Mouse (Mus musculus) hindbrain, embryonic 12.5 days (tissue): ENCODE data around the gene Yrdc. TPM values are rescaled to one million over a fixed set of nuclear protein-coding genes. Genes with fewer than 3 reads are reported as not detected.

ENCODE experiments used
- ATAC-seq: fragments of 200-750 bp; cut with Nextera tagmentation; 2 replicates; pipeline ENCODE4 v1.8.0; 2017; ENCODE audit warnings: moderate TSS enrichment; ENCODE audit not compliant: low FRiP score
- H3K27ac ChIP-seq: fragments of 300-500 bp; sonication (generic); 2 replicates; pipeline ENCODE4 v1.5.1; 2016; ENCODE audit warnings: mild to moderate bottlenecking
- H3K27me3 ChIP-seq: fragments of 300-500 bp; sonication (generic); 2 replicates; pipeline ENCODE4 v1.6.1; 2016; ENCODE audit warnings: mild to moderate bottlenecking
- H3K36me3 ChIP-seq: fragments of 300-500 bp; sonication (generic); 2 replicates; pipeline ENCODE4 v1.6.1; 2016; ENCODE audit warnings: mild to moderate bottlenecking
- H3K4me1 ChIP-seq: fragments of 300-500 bp; sonication (generic); 2 replicates; pipeline ENCODE4 v1.6.1; 2016
- H3K4me2 ChIP-seq: fragments of 300-500 bp; sonication (generic); replicated peaks from 2 replicates; pipeline ENCODE4 v1.6.1; 2016; ENCODE audit warnings: mild to moderate bottlenecking
- H3K4me3 ChIP-seq: fragments of 300-500 bp; sonication (generic); 2 replicates; pipeline ENCODE4 v1.5.1; 2016; ENCODE audit warnings: mild to moderate bottlenecking
- H3K9ac ChIP-seq: fragments of 300-500 bp; sonication (generic); 2 replicates; pipeline ENCODE4 v1.6.1; 2016; ENCODE audit warnings: mild to moderate bottlenecking, moderate library complexity
- H3K9me3 ChIP-seq: fragments of 300-500 bp; sonication (generic); replicated peaks from 2 replicates; pipeline ENCODE4 v1.6.1; 2016; ENCODE audit warnings: mild to moderate bottlenecking
- WGBS: fragments of 180-500 bp; shearing (Covaris S2); methylation state at CpG from one replicate; pipeline ENCODE4 v1.1.7; 2016; 5-methylcytosine and 5-hydroxymethylcytosine counted together
- polyA plus RNA-seq: library from polyadenylated mRNA; unstranded; fragments of >200 nt; fragmentation: Nextera tagmentation; extraction: Ambion mirVana; gene quantifications from 2 replicates; pipeline ENCODE4 v1.2.1, GENCODE M21; 2016

Yrdc gene
- polyA plus RNA-seq, 1 experiment from 2014 or later: 48.5 TPM

- peaks cover 34% of the 10 kb centered on the region for H3K36me3 ChIP-seq
- peaks cover 21% of the 10 kb centered on the region for H3K4me1 ChIP-seq
- no peak for ATAC-seq
- peaks cover 16% of the 10 kb centered on the region for H3K27me3 ChIP-seq
- H3K9me3 ChIP-seq: no peaks in the 10 kb centered on the region
- 14% methylated on average over 7 of the region's 7 CpGs for WGBS
- H3K4me2 ChIP-seq: peak overlapping the region; percentile 77
- no peak overlapping the region; the same call in 1 of the 2 replicates for H3K9ac ChIP-seq
- no peak overlapping the region for H3K27ac ChIP-seq
- H3K4me3 ChIP-seq: peak overlapping the region; percentile 69; the same call in 1 of the 2 replicates
These were observed 10.0 kb downstream of the Yrdc start for GRCm38 (mm10) chr4:124860446-124860845.

- peak; percentile 68 for ATAC-seq
- H3K4me1 ChIP-seq: peaks cover 21% of the 10 kb centered on the region
These were observed 11.1 kb downstream of the Yrdc start, which contains the start of gene Maneal for GRCm38 (mm10) chr4:124861283-124862188. Gene Maneal (minus strand): TSS chr4:124862171.

GRCm38 (mm10) chr4:124872719-124873118 is 22.2 kb downstream of the Yrdc start:
- WGBS: 90% methylated on average over 1 of the region's 1 CpGs

More at GRCm38 (mm10) chr4:124861283-124862188, 11.1 kb downstream of the Yrdc start, which contains the start of gene Maneal:
- peak within 1 kb of the TSS; percentile 76 for H3K27ac ChIP-seq
- peak within 1 kb of the TSS; percentile 77 for H3K4me2 ChIP-seq
- 3% methylated on average over 57 of the region's 77 CpGs for WGBS
- peak within 1 kb of the TSS; percentile 69 for H3K4me3 ChIP-seq
- peaks cover 24% of the 10 kb centered on the region for H3K36me3 ChIP-seq
- H3K27me3 ChIP-seq: peaks cover 16% of the 10 kb centered on the region
- H3K9me3 ChIP-seq: no peaks in the 10 kb centered on the region
- H3K9ac ChIP-seq: peak within 1 kb of the TSS; percentile 81

GRCm38 (mm10) chr4:124880599-124880998 is 30.1 kb downstream of the Yrdc start, which contains the start of gene Epha10:
Gene Epha10 (plus strand): TSS chr4:124880899.
- no peaks in the 10 kb centered on the region for H3K36me3 ChIP-seq
- peak within 1 kb of the TSS; percentile 57 for H3K9ac ChIP-seq
- ATAC-seq: no peak
- peak within 1 kb of the TSS; percentile 50 for H3K4me3 ChIP-seq
- H3K4me2 ChIP-seq: peak within 1 kb of the TSS; percentile 64
- 0 out of 2 replicates have a peak, but pooled peaks cover 6% of the 10 kb centered on the region for H3K9me3 ChIP-seq
- H3K27ac ChIP-seq: peak within 1 kb of the TSS; percentile 77
- peaks cover 28% of the 10 kb centered on the region for H3K4me1 ChIP-seq
- peaks cover 56% of the 10 kb centered on the region for H3K27me3 ChIP-seq
- 4% methylated on average over 11 of the region's 11 CpGs for WGBS

More at GRCm38 (mm10) chr4:124872719-124873118, 22.2 kb downstream of the Yrdc start:
- Histone ChIP-seq H3K27ac (no peak overlapping the region), H3K4me1 (no peaks in the 10 kb centered on the region), H3K4me3 (no peak overlapping the region), H3K27me3 (no peaks in the 10 kb centered on the region), H3K36me3 (no peaks in the 10 kb centered on the region), H3K9ac (no peak overlapping the region), H3K9me3 (peaks cover 4% of the 10 kb centered on the region; the same call in 1 of the 2 replicates), H3K4me2 (no peak overlapping the region)
- ATAC-seq: no peak

GRCm38 (mm10) chr4:124881341-124881908 is 30.9 kb downstream of the Yrdc start:
- Histone ChIP-seq H3K27me3 (peaks cover 65% of the 10 kb centered on the region), H3K4me1 (peaks cover 28% of the 10 kb centered on the region), H3K4me3 (peak overlapping the region; percentile 50), H3K9ac (peak overlapping the region; percentile 57), H3K36me3 (no peaks in the 10 kb centered on the region), H3K9me3 (0 out of 2 replicates have a peak, but pooled peaks cover 6% of the 10 kb centered on the region), H3K27ac (peak overlapping the region; percentile 77), H3K4me2 (peak overlapping the region; percentile 64)
- peak; percentile 98 for ATAC-seq
- under 1% methylated on average over 37 of the region's 37 CpGs for WGBS

- H3K4me2 ChIP-seq: peak overlapping the region; percentile 64
- peak overlapping the region; percentile 58 for H3K27ac ChIP-seq
- 1% methylated on average over 37 of the region's 37 CpGs for WGBS
- H3K9me3 ChIP-seq: 0 out of 2 replicates have a peak, but pooled peaks cover 6% of the 10 kb centered on the region
- H3K4me3 ChIP-seq: peak overlapping the region; percentile 50
- peak; percentile 26 for ATAC-seq
- H3K27me3 ChIP-seq: peaks cover 70% of the 10 kb centered on the region
- H3K36me3 ChIP-seq: no peaks in the 10 kb centered on the region
- H3K4me1 ChIP-seq: peaks cover 28% of the 10 kb centered on the region
- H3K9ac ChIP-seq: peak overlapping the region; percentile 57
These were observed 31.8 kb downstream of the Yrdc start for GRCm38 (mm10) chr4:124882151-124882729.

GRCm38 (mm10) chr4:124888702-124889101 is 38.2 kb downstream of the Yrdc start:
- peaks cover 76% of the 10 kb centered on the region for H3K27me3 ChIP-seq
- H3K4me1 ChIP-seq: peaks cover 4% of the 10 kb centered on the region
- H3K27ac ChIP-seq: no peak overlapping the region
- H3K4me2 ChIP-seq: no peak overlapping the region
- ATAC-seq: no peak
- no peaks in the 10 kb centered on the region for H3K36me3 ChIP-seq
- H3K4me3 ChIP-seq: no peak overlapping the region
- H3K9ac ChIP-seq: no peak overlapping the region
- no peaks in the 10 kb centered on the region for H3K9me3 ChIP-seq
- 66% methylated on average over 7 of the region's 7 CpGs for WGBS

- WGBS: 89% methylated on average over 2 of the region's 2 CpGs
- Histone ChIP-seq H3K4me2 (no peak overlapping the region), H3K9ac (no peak overlapping the region), H3K36me3 (no peaks in the 10 kb centered on the region), H3K4me3 (no peak overlapping the region), H3K4me1 (peaks cover 16% of the 10 kb centered on the region), H3K27ac (no peak overlapping the region), H3K27me3 (peaks cover 80% of the 10 kb centered on the region), H3K9me3 (no peaks in the 10 kb centered on the region)
- no peak for ATAC-seq
These were observed 39.5 kb downstream of the Yrdc start for GRCm38 (mm10) chr4:124889935-124890334.

- peaks cover 82% of the 10 kb centered on the region for H3K27me3 ChIP-seq
- no peak overlapping the region for H3K27ac ChIP-seq
These were observed 40.4 kb downstream of the Yrdc start for GRCm38 (mm10) chr4:124890831-124891230.

GRCm38 (mm10) chr4:124893769-124894168 is 43.3 kb downstream of the Yrdc start:
- Histone ChIP-seq H3K4me1 (peaks cover 30% of the 10 kb centered on the region), H3K27me3 (peaks cover 75% of the 10 kb centered on the region), H3K9me3 (no peaks in the 10 kb centered on the region), H3K4me3 (peak overlapping the region; percentile 50; the same call in 1 of the 2 replicates), H3K36me3 (no peaks in the 10 kb centered on the region), H3K27ac (no peak overlapping the region), H3K9ac (no peak overlapping the region), H3K4me2 (peak overlapping the region; percentile 84; the same call in 1 of the 2 replicates)
- 26% methylated on average over 6 of the region's 6 CpGs for WGBS
- peak; percentile 51 for ATAC-seq

More at GRCm38 (mm10) chr4:124890831-124891230, 40.4 kb downstream of the Yrdc start:
- WGBS: 82% methylated on average over 5 of the region's 5 CpGs
- Histone ChIP-seq H3K4me3 (no peak overlapping the region), H3K9ac (no peak overlapping the region), H3K9me3 (no peaks in the 10 kb centered on the region), H3K36me3 (no peaks in the 10 kb centered on the region), H3K4me1 (peaks cover 20% of the 10 kb centered on the region), H3K4me2 (no peak overlapping the region)
- ATAC-seq: no peak

GRCm38 (mm10) chr4:124894508-124895428 is 44.3 kb downstream of the Yrdc start:
- Histone ChIP-seq H3K4me2 (peak overlapping the region; percentile 84), H3K9me3 (no peaks in the 10 kb centered on the region), H3K36me3 (no peaks in the 10 kb centered on the region), H3K9ac (peak overlapping the region; percentile 54), H3K4me1 (peaks cover 39% of the 10 kb centered on the region), H3K27me3 (peaks cover 75% of the 10 kb centered on the region), H3K4me3 (peak overlapping the region; percentile 50), H3K27ac (no peak overlapping the region)
- 1% methylated on average over 78 of the region's 83 CpGs for WGBS
- ATAC-seq: peak; percentile 62
